Mouse (Mus musculus) kidney, postnatal 0 days (tissue): ENCODE results near the gene Popdc2. TPM values are rescaled to one million over a fixed set of nuclear protein-coding genes. Genes with fewer than 3 reads are reported as not detected.

ENCODE experiments used
- ATAC-seq: fragments of 200-750 bp; cut with Nextera tagmentation; replicated peaks from 2 replicates; pipeline ENCODE4 v1.8.0; 2017; ENCODE audit warnings: low read depth, moderate number of reproducible peaks, moderate TSS enrichment, moderate library complexity; ENCODE audit not compliant: low FRiP score
- DNase-seq: peaks from one replicate; pipeline ENCODE4 v3.0.0-alpha.2; 2016; ENCODE audit warnings: low spot score
- H3K27ac ChIP-seq: fragments of 300-500 bp; sonication (generic); 2 replicates; pipeline ENCODE4 v1.5.1; 2014; ENCODE audit warnings: mild to moderate bottlenecking
- H3K27me3 ChIP-seq: fragments of 300-500 bp; sonication (generic); 2 replicates; pipeline ENCODE4 v1.6.1; 2014; ENCODE audit warnings: low read length, mixed read lengths; ENCODE audit not compliant: insufficient read depth
- H3K36me3 ChIP-seq: fragments of 300-500 bp; sonication (generic); 2 replicates; pipeline ENCODE4 v1.6.1; 2014; ENCODE audit warnings: low read length, mixed read lengths; ENCODE audit not compliant: insufficient read depth
- H3K4me1 ChIP-seq: fragments of 300-500 bp; sonication (generic); replicated peaks from 2 replicates; pipeline ENCODE4 v1.6.1; 2014; ENCODE audit warnings: antibody characterized with exemption, low read length, mixed read lengths; ENCODE audit not compliant: insufficient read depth
- H3K4me2 ChIP-seq: fragments of 300-500 bp; sonication (generic); 2 replicates; pipeline ENCODE4 v1.6.1; 2014; ENCODE audit warnings: mild to moderate bottlenecking, low read length, moderate library complexity, mixed read lengths
- H3K4me3 ChIP-seq: fragments of 300-500 bp; sonication (generic); replicated peaks from 2 replicates; pipeline ENCODE4 v1.5.1; 2014; ENCODE audit warnings: low read depth, low read length
- H3K9ac ChIP-seq: fragments of 300-500 bp; sonication (generic); 2 replicates; pipeline ENCODE4 v1.6.1; 2014; ENCODE audit warnings: low read depth, low read length
- H3K9me3 ChIP-seq: fragments of 300-500 bp; sonication (generic); replicated peaks from 2 replicates; pipeline ENCODE4 v1.6.1; 2016; ENCODE audit warnings: low read length, inconsistent platforms, mixed read lengths
- CTCF ChIP-seq: IDR thresholded peaks from 2 replicates; pipeline ENCODE4 v1.5.1; 2016; ENCODE audit warnings: antibody characterized with exemption, low read depth, mild to moderate bottlenecking, moderate library complexity
- WGBS: fragments of 180-500 bp; shearing (Covaris S2); extraction: QIAGEN DNeasy Blood & Tissue Kit; methylation state at CpG from one replicate; pipeline ENCODE4 v1.1.7; 2014; 5-methylcytosine and 5-hydroxymethylcytosine counted together
- polyA plus RNA-seq: library from polyadenylated mRNA; unstranded; fragments of >200 nt; fragmentation: Nextera tagmentation; extraction: Ambion mirVana; gene quantifications from 2 replicates; pipeline ENCODE4 v1.2.1, GENCODE M21; 2015

Gene Popdc2
- polyA plus RNA-seq, 1 experiment from 2014 or later: 0.55 TPM

GRCm38 (mm10) chr16:38379926-38380325 is 17.9 kb downstream of the Popdc2 start:
- WGBS: 90% methylated on average over 3 of the region's 3 CpGs
- H3K36me3 ChIP-seq: no peaks in the 10 kb centered on the region
- no peaks in the 10 kb centered on the region for H3K27me3 ChIP-seq
- no peak overlapping the region for H3K4me3 ChIP-seq
- no peak for TF ChIP-seq CTCF
- H3K27ac ChIP-seq: no peak overlapping the region
- no peak overlapping the region for H3K4me2 ChIP-seq
- no peaks in the 10 kb centered on the region for H3K4me1 ChIP-seq
- ATAC-seq (no peak), DNase-seq (no peak)
- H3K9ac ChIP-seq: no peak overlapping the region
- H3K9me3 ChIP-seq: no peaks in the 10 kb centered on the region

- Histone ChIP-seq H3K27ac (no peak overlapping the region), H3K27me3 (no peaks in the 10 kb centered on the region), H3K4me3 (no peak overlapping the region), H3K9ac (no peak overlapping the region), H3K9me3 (no peaks in the 10 kb centered on the region), H3K4me1 (no peaks in the 10 kb centered on the region), H3K4me2 (no peak overlapping the region), H3K36me3 (no peaks in the 10 kb centered on the region)
- TF ChIP-seq CTCF: no peak
- 87% methylated on average over 2 of the region's 2 CpGs for WGBS
- DNase-seq: no peak
- ATAC-seq: no peak
Observed at GRCm38 (mm10) chr16:38383683-38384082, 21.7 kb downstream of the Popdc2 start.

- Histone ChIP-seq H3K27ac (no peak overlapping the region), H3K4me2 (no peak overlapping the region), H3K36me3 (no peaks in the 10 kb centered on the region), H3K4me3 (no peak overlapping the region), H3K27me3 (no peaks in the 10 kb centered on the region), H3K9ac (no peak overlapping the region), H3K4me1 (no peaks in the 10 kb centered on the region), H3K9me3 (no peaks in the 10 kb centered on the region)
- no peak for TF ChIP-seq CTCF
- ATAC-seq (no peak), DNase-seq (no peak)
- WGBS: 85% methylated on average over 6 of the region's 6 CpGs
Observed at GRCm38 (mm10) chr16:38385184-38385634, 23.2 kb downstream of the Popdc2 start.

GRCm38 (mm10) chr16:38385700-38386099 is 23.7 kb downstream of the Popdc2 start:
- Histone ChIP-seq H3K4me2 (no peak overlapping the region), H3K9me3 (no peaks in the 10 kb centered on the region), H3K4me3 (no peak overlapping the region), H3K36me3 (no peaks in the 10 kb centered on the region), H3K27me3 (no peaks in the 10 kb centered on the region), H3K9ac (no peak overlapping the region), H3K27ac (no peak overlapping the region), H3K4me1 (no peaks in the 10 kb centered on the region)
- no peak for ATAC-seq
- DNase-seq: no peak
- 96% methylated on average over 4 of the region's 4 CpGs for WGBS
- no peak for TF ChIP-seq CTCF

- Histone ChIP-seq H3K27me3 (no peaks in the 10 kb centered on the region), H3K9me3 (no peaks in the 10 kb centered on the region), H3K4me3 (no peak overlapping the region), H3K4me2 (no peak overlapping the region), H3K9ac (no peak overlapping the region), H3K36me3 (no peaks in the 10 kb centered on the region), H3K4me1 (no peaks in the 10 kb centered on the region), H3K27ac (no peak overlapping the region)
- no peak for ATAC-seq
- DNase-seq: no peak
- TF ChIP-seq CTCF: no peak
- 91% methylated on average over 6 of the region's 6 CpGs for WGBS
Observed at GRCm38 (mm10) chr16:38387389-38387788, 25.4 kb downstream of the Popdc2 start.

- H3K9ac ChIP-seq: no peak overlapping the region
- no peaks in the 10 kb centered on the region for H3K36me3 ChIP-seq
- no peaks in the 10 kb centered on the region for H3K4me1 ChIP-seq
- no peak for TF ChIP-seq CTCF
- no peaks in the 10 kb centered on the region for H3K27me3 ChIP-seq
- H3K4me3 ChIP-seq: no peak overlapping the region
- no peak overlapping the region for H3K27ac ChIP-seq
- H3K9me3 ChIP-seq: no peaks in the 10 kb centered on the region
- WGBS: 64% methylated on average over 6 of the region's 6 CpGs
- DNase-seq (no peak), ATAC-seq (no peak)
- no peak overlapping the region for H3K4me2 ChIP-seq
Observed at GRCm38 (mm10) chr16:38388757-38389156, 26.7 kb downstream of the Popdc2 start.

- no peak overlapping the region for H3K27ac ChIP-seq
- DNase-seq: no peak
Observed at GRCm38 (mm10) chr16:38389284-38389893, 27.4 kb downstream of the Popdc2 start.

More at GRCm38 (mm10) chr16:38389284-38389893, 27.4 kb downstream of the Popdc2 start:
- no peaks in the 10 kb centered on the region for H3K4me1 ChIP-seq
- no peaks in the 10 kb centered on the region for H3K9me3 ChIP-seq
- no peak overlapping the region for H3K4me3 ChIP-seq
- TF ChIP-seq CTCF: no peak
- H3K4me2 ChIP-seq: no peak overlapping the region
- no peak for ATAC-seq
- no peaks in the 10 kb centered on the region for H3K27me3 ChIP-seq
- no peak overlapping the region for H3K9ac ChIP-seq
- H3K36me3 ChIP-seq: no peaks in the 10 kb centered on the region
- WGBS: 53% methylated on average over 8 of the region's 8 CpGs
